Mouse (Mus musculus) inflammation-experienced regulatory T-cells, adult 6 months (primary cell): ENCODE measurements around the gene M6pr. TPM values are rescaled to one million over a fixed set of nuclear protein-coding genes. Genes with fewer than 3 reads are reported as not detected.
"Not testable (repeated sequence)": the region's sequence is repeated elsewhere in the genome, so short reads cannot be mapped to it uniquely, and the experiment has no call there.

Experiments
- ATAC-seq: one replicate; pipeline ENCODE4 v1.8.0; 2017
- polyA plus RNA-seq, 3 experiments: library from polyadenylated mRNA; unstranded; fragments of 100-300 nt; shearing (Covaris generic); gene quantifications; one replicate each; pipeline ENCODE4 v1.2.1; 2017

The M6pr gene
- polyA plus RNA-seq, 3 experiments from 2014 or later: 251 to 357 (median 252) TPM

DNA sequence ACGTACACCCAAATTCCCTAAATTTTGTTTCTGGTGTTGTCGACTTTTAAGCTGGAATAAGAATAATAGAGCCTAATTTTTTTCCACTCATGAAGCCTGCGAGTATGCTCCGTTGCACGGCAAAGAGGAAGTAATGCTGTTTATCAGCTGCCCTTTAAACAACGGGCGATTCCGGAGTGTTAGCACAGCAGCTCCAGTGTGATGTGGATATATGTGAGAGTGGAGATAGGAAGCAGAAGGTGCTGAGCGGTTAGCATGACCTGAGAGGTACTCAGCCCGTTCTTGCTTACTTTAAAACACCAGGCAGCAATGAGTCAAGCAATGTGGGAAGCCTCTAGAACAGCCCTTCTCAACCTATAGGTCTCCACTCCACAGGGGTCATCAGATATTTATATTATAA is 35.2 kb downstream of the M6pr start:
- no peak for ATAC-seq

GRCm38 (mm10) chr6:122344386-122345116 is 36.0 kb downstream of the M6pr start:
- ATAC-seq: no peak

GRCm38 (mm10) chr6:122345731-122346130 is 37.2 kb downstream of the M6pr start:
- no peak for ATAC-seq

- no peak for ATAC-seq
Observed at GRCm38 (mm10) chr6:122346399-122346798, 37.9 kb downstream of the M6pr start.

DNA sequence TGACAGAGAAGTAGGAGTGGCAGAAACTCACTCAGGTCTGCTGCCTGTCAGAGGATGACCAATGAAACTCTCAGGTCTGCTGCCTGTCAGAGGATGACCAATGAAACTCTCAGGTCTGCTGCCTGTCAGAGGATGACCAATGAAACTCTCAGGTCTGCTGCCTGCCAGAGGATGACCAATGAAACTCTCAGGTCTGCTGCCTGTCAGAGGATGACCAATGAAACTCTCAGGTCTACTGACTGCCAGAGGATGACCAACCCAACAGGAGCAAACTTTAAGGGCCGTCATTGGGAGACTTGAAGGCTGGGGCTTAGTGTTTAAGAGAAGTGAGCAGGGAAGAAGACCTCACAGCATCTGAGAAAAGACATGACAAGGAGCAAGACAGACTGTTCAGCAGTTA is 38.8 kb downstream of the M6pr start:
- ATAC-seq: not testable (repeated sequence)

DNA sequence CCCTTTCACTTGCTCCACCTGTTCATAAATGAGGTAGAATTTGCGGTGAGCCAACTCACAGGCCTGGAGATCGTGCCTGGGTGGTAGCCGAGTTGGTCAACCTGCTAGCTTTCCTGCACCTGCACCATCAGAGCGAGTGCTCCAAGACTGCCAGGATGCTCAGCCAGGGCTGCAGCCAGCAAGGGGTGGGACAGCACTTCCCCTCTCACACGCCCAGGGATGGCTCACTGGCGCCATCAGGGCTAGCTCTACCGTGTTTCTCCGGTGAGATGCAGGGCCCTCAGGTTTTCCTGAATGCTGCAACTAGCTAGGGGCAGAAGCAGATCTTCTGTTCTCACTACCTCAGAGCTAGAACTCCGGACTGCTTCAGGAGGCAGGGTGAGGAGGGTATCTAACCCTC is 47.4 kb downstream of the M6pr start:
- ATAC-seq: no peak

- ATAC-seq: no peak
Observed at GRCm38 (mm10) chr6:122357089-122357488, 48.6 kb downstream of the M6pr start.

- no peak for ATAC-seq
Observed at GRCm38 (mm10) chr6:122365706-122366105, 57.2 kb downstream of the M6pr start.

DNA sequence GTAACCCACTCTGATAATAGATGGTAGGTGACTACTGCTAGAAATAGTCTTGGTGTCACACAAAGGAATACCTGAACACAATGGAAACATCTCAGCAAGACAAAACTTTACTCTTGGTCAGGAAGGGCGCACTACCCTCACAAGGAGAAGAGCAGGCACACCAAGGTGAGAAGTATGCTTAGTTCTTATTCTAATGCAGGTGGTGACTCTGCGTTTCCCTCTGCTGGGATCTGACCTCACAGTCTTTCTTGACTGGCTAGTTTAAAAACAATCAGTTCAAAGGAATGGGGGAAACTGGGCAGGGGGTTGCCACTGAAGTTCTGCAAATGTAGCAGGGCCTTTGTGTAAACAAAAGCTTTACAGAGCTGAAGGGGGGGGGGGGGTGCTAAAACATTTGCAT is 57.8 kb downstream of the M6pr start:
- ATAC-seq: no peak

- ATAC-seq: no peak
Observed at GRCm38 (mm10) chr6:122366976-122367375, 58.5 kb downstream of the M6pr start.

Other genes with a start within 250 kb of the M6pr start
- 10 to 100 TPM; 31.8 to 88.8 (median 33.5) TPM for gene Klrg1, start 25.8 kb upstream of the M6pr start, polyA plus RNA-seq
- gene Phc1, start 31.8 kb downstream of the M6pr start, polyA plus RNA-seq: 1 to 10 TPM; 6.3 to 7.6 (median 6.7) TPM
- gene Rimklb, start 190.0 kb downstream of the M6pr start, polyA plus RNA-seq: under 1 TPM in 1 of 3 experiments, not detected in 2; 0.09 TPM
- gene Mfap5, start 197.1 kb downstream of the M6pr start, polyA plus RNA-seq: not detected
- gene Aicda, start 245.1 kb downstream of the M6pr start, polyA plus RNA-seq: 1 to 10 TPM in 2 of 3 experiments, under 1 TPM in 1; 0.39 to 3.3 (median 1.2) TPM